Mouse (Mus musculus) neural tube, embryonic 14.5 days (tissue): Measurements from ENCODE around the gene Rere. TPM values are rescaled to one million over a fixed set of nuclear protein-coding genes. Genes with fewer than 3 reads are reported as not detected.
"Not testable (repeated sequence)": the region's sequence is repeated elsewhere in the genome, so short reads cannot be mapped to it uniquely, and the experiment has no call there.

Experiments
- ATAC-seq: fragments of 200-750 bp; cut with Nextera tagmentation; 2 replicates; pipeline ENCODE4 v1.8.0; 2017; ENCODE audit warnings: low read depth, mild to moderate bottlenecking, moderate TSS enrichment, moderate library complexity
- H3K27ac ChIP-seq: fragments of 300-500 bp; sonication (generic); 2 replicates; pipeline ENCODE4 v1.5.1; 2014; ENCODE audit warnings: low read depth, mild to moderate bottlenecking, control low read depth, low read length, moderate library complexity, mixed read lengths
- H3K27me3 ChIP-seq: fragments of 300-500 bp; sonication (generic); 2 replicates; pipeline ENCODE4 v1.6.1; 2014; ENCODE audit warnings: low read length; ENCODE audit not compliant: control insufficient read depth, insufficient read depth
- H3K36me3 ChIP-seq: fragments of 300-500 bp; sonication (generic); 2 replicates; pipeline ENCODE4 v1.6.1; 2014; ENCODE audit warnings: low read length, mixed read lengths; ENCODE audit not compliant: control insufficient read depth, insufficient read depth
- H3K4me1 ChIP-seq: fragments of 300-500 bp; sonication (generic); 2 replicates; pipeline ENCODE4 v1.6.1; 2014; ENCODE audit warnings: low read length; ENCODE audit not compliant: control insufficient read depth, insufficient read depth
- H3K4me2 ChIP-seq: fragments of 300-500 bp; sonication (generic); 2 replicates; pipeline ENCODE4 v1.6.1; 2014; ENCODE audit warnings: mild to moderate bottlenecking, low read depth, low read length, control low read depth
- H3K4me3 ChIP-seq: fragments of 300-500 bp; sonication (generic); 2 replicates; pipeline ENCODE4 v1.5.1; 2014; ENCODE audit warnings: low read depth, low read length, control low read depth, mixed read lengths
- H3K9ac ChIP-seq: fragments of 300-500 bp; sonication (generic); replicated peaks from 2 replicates; pipeline ENCODE4 v1.6.1; 2014; ENCODE audit warnings: low read depth, mild to moderate bottlenecking, control low read depth, low read length, mixed read lengths
- H3K9me3 ChIP-seq: fragments of 300-500 bp; sonication (generic); 2 replicates; pipeline ENCODE4 v1.6.1; 2016; ENCODE audit warnings: low read length; ENCODE audit not compliant: control insufficient read depth
- WGBS: fragments of 180-500 bp; shearing (Covaris S2); extraction: QIAGEN DNeasy Blood & Tissue Kit; methylation state at CpG from one replicate; pipeline ENCODE4 v1.1.7; 2014; 5-methylcytosine and 5-hydroxymethylcytosine counted together
- polyA plus RNA-seq: library from polyadenylated mRNA; unstranded; fragments of >200 nt; fragmentation: Nextera tagmentation; extraction: Ambion mirVana; gene quantifications from 2 replicates; pipeline ENCODE4 v1.2.1, GENCODE M21; 2014

Gene Rere
- polyA plus RNA-seq, 1 experiment from 2014 or later: 50.7 TPM

DNA sequence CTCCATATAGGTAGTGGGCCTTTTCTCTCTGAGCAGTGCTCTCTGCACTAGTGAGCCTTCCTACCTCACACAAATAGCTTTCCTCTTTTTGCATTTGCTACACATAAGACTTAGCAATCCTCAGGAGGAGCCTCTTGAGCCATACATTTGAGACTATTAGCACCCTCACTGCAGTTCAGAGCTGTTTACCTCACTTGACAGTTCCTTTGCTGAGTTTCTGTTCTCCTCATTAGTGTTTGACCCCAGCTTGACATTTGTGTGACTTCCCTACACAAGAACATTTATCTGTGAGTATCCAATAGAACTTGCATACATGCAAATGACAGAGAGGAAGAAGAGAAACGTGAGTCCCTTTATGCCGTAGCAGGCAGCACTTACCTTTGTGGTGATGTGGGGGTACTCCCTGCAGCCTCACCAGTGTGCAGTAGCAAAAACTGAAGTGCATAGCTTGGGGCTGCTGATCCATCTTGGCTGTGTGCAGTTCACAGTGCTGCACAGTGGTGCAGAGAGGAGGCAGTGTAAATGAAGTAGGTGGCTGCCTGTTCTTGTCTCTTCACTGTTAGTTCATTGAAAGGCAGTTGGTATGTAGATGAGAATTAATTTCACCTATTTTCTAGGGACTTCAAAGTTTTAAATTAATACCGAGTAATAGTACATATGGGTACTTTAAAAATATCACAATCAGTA lies 227.7 kb downstream of the Rere start:
- no peak overlapping the region for H3K4me2 ChIP-seq
- H3K9me3 ChIP-seq: no peaks in the 10 kb centered on the region
- H3K27ac ChIP-seq: no peak overlapping the region
- no peaks in the 10 kb centered on the region for H3K4me1 ChIP-seq
- ATAC-seq: no peak
- 88% methylated on average over 3 of the region's 3 CpGs for WGBS
- peaks cover 23% of the 10 kb centered on the region for H3K36me3 ChIP-seq
- H3K4me3 ChIP-seq: no peak overlapping the region
- H3K27me3 ChIP-seq: no peaks in the 10 kb centered on the region
- no peak overlapping the region for H3K9ac ChIP-seq

- Histone ChIP-seq H3K4me2 (no peak overlapping the region), H3K27me3 (no peaks in the 10 kb centered on the region)
These were observed 228.6 kb downstream of the Rere start for GRCm38 (mm10) chr4:150510036-150510435.

GRCm38 (mm10) chr4:150513387-150513786 lies 231.9 kb downstream of the Rere start:
- not testable (repeated sequence) for H3K4me1 ChIP-seq, H3K4me2 ChIP-seq, H3K9ac ChIP-seq, H3K4me3 ChIP-seq, H3K27me3 ChIP-seq, H3K27ac ChIP-seq, ATAC-seq, H3K9me3 ChIP-seq
- WGBS: 96% methylated on average over 4 of the region's 6 CpGs
- peaks cover 23% of the 10 kb centered on the region for H3K36me3 ChIP-seq

More at GRCm38 (mm10) chr4:150510036-150510435, 228.6 kb downstream of the Rere start:
- H3K4me3 ChIP-seq: no peak overlapping the region
- H3K9me3 ChIP-seq: no peaks in the 10 kb centered on the region
- peaks cover 23% of the 10 kb centered on the region for H3K36me3 ChIP-seq
- 92% methylated on average over 2 of the region's 2 CpGs for WGBS
- no peak overlapping the region for H3K27ac ChIP-seq
- ATAC-seq: no peak
- H3K9ac ChIP-seq: no peak overlapping the region
- no peaks in the 10 kb centered on the region for H3K4me1 ChIP-seq

DNA sequence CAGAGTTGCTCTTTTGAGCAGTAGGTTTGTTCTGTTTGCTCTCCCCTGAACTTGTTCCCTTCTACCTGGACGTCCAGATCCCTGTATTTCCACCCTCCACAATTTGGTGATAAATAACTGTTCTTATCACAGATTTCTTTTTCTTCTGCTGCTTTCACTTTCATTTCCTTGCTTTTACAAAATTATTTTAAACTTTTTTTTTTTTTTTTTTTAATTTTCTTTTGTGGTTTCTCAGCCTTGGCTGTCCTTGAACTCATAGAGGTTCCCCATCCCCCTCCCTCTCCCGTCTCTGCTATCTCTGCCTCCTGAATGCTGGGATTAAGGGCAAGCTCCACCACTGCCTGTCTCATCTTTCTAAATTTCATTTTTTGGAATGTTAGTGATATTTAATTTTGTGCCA lies 234.8 kb downstream of the Rere start:
- no peak for ATAC-seq
- WGBS: 78% methylated on average over 2 of the region's 2 CpGs
- Histone ChIP-seq H3K36me3 (0 out of 2 replicates have a peak, but pooled peaks cover 6% of the 10 kb centered on the region), H3K4me3 (no peak overlapping the region), H3K9me3 (no peaks in the 10 kb centered on the region), H3K4me1 (no peaks in the 10 kb centered on the region), H3K4me2 (no peak overlapping the region), H3K27me3 (no peaks in the 10 kb centered on the region), H3K27ac (no peak overlapping the region), H3K9ac (no peak overlapping the region)

GRCm38 (mm10) chr4:150517381-150517780 lies 235.9 kb downstream of the Rere start:
- no peak for ATAC-seq
- H3K27ac ChIP-seq: no peak overlapping the region; the same call in 1 of the 2 replicates
- H3K9ac ChIP-seq: no peak overlapping the region
- H3K4me3 ChIP-seq: no peak overlapping the region
- no peaks in the 10 kb centered on the region for H3K9me3 ChIP-seq
- WGBS: 56% methylated on average over 4 of the region's 4 CpGs
- no peak overlapping the region for H3K4me2 ChIP-seq
- 0 out of 2 replicates have a peak, but pooled peaks cover 2% of the 10 kb centered on the region for H3K36me3 ChIP-seq
- no peaks in the 10 kb centered on the region for H3K27me3 ChIP-seq
- H3K4me1 ChIP-seq: no peaks in the 10 kb centered on the region

GRCm38 (mm10) chr4:150518826-150519225 lies 237.4 kb downstream of the Rere start:
- Histone ChIP-seq H3K9me3 (no peaks in the 10 kb centered on the region), H3K27me3 (no peaks in the 10 kb centered on the region), H3K9ac (no peak overlapping the region), H3K36me3 (no peaks in the 10 kb centered on the region), H3K4me1 (no peaks in the 10 kb centered on the region), H3K27ac (no peak overlapping the region), H3K4me2 (no peak overlapping the region), H3K4me3 (no peak overlapping the region)
- WGBS: 95% methylated on average over 5 of the region's 5 CpGs
- ATAC-seq: no peak

DNA sequence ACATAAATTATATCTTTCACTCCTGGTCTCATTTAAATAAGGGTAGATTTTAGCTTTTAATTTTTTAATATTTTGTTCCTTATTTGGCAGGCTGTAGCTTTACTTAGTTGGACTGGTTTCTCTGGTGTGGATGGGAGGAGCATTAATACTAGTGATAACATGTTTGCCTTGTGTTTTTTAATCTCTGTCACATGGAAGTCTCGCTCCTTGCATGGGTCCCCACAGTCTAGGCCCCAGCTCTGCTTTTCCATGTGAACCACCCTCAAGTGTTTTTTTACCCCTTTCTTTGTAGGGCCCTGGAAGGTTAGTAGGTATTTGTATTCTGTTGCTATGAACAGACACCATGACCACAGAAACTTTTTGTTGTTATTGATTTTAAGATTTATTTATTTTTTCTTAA lies 238.6 kb downstream of the Rere start:
- H3K27ac ChIP-seq: no peak overlapping the region
- no peak for ATAC-seq
- H3K9ac ChIP-seq: no peak overlapping the region
- no peaks in the 10 kb centered on the region for H3K4me1 ChIP-seq
- WGBS: 97% methylated on average over 1 of the region's 1 CpGs
- H3K4me2 ChIP-seq: no peak overlapping the region
- H3K9me3 ChIP-seq: no peaks in the 10 kb centered on the region
- no peaks in the 10 kb centered on the region for H3K36me3 ChIP-seq
- H3K27me3 ChIP-seq: no peaks in the 10 kb centered on the region
- no peak overlapping the region for H3K4me3 ChIP-seq

DNA sequence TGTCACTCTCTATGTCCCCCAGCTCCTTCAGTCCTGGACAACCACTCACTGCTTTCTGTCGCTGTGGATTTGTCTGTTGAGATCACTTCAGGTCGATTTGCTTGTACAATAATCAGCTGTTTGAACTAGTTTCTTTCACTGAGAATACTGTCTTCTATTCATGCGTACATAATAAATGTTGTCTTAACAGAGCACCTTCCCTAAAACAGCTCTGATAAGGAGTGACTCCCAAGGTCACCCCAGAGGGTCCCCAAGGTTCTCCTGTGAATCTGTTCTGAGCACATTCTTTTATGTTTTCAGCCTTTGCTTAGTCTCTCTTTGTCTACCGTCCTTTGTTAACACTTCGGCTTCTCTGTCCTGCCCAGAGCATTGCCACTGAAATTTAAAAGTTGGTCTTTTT lies 241.0 kb downstream of the Rere start:
- no peaks in the 10 kb centered on the region for H3K36me3 ChIP-seq

GRCm38 (mm10) chr4:150523351-150523750 lies 241.9 kb downstream of the Rere start:
- no peak overlapping the region for H3K27ac ChIP-seq
- no peak overlapping the region for H3K4me3 ChIP-seq
- ATAC-seq: 0 out of 2 replicates have a peak, but pooled peaks have one; percentile 32
- H3K9me3 ChIP-seq: no peaks in the 10 kb centered on the region
- H3K27me3 ChIP-seq: no peaks in the 10 kb centered on the region
- no peak overlapping the region for H3K4me2 ChIP-seq
- no peak overlapping the region for H3K9ac ChIP-seq
- peaks cover 11% of the 10 kb centered on the region; the same call in 1 of the 2 replicates for H3K4me1 ChIP-seq
- H3K36me3 ChIP-seq: no peaks in the 10 kb centered on the region

More for the DNA sequence above, 241.0 kb downstream of the Rere start:
- H3K4me2 ChIP-seq: no peak overlapping the region
- no peak overlapping the region for H3K27ac ChIP-seq
- no peak for ATAC-seq
- H3K4me3 ChIP-seq: no peak overlapping the region
- peaks cover 11% of the 10 kb centered on the region; the same call in 1 of the 2 replicates for H3K4me1 ChIP-seq
- H3K27me3 ChIP-seq: no peaks in the 10 kb centered on the region
- H3K9me3 ChIP-seq: no peaks in the 10 kb centered on the region
- 66% methylated on average over 5 of the region's 5 CpGs for WGBS
- H3K9ac ChIP-seq: no peak overlapping the region
